Mouse (Mus musculus): ENCODE data around the gene Tnfrsf11a. TPM values are rescaled to one million over a fixed set of nuclear protein-coding genes. Genes with fewer than 3 reads are reported as not detected.
"Not testable (repeated sequence)": the region's sequence is repeated elsewhere in the genome, so short reads cannot be mapped to it uniquely, and the experiment has no call there.

The Tnfrsf11a gene
- polyA plus RNA-seq, 1 experiment from 2014 or later = 0.51 TPM

GRCm38 (mm10) chr1:105752196-105752595, 28.3 kb upstream of the Tnfrsf11a start:
- no peak overlapping the region for H3K4me3 ChIP-seq (ENCODE audit: low read depth, low read length)
- ATAC-seq (replicated peaks; ENCODE audit: low FRiP score) (no peak), DNase-seq (ENCODE audit: low spot score) (no peak)
- no peak overlapping the region for H3K4me2 ChIP-seq
- no peak overlapping the region for H3K9ac ChIP-seq (ENCODE audit: low read depth, low read length)
- WGBS = 59% methylated on average over 4 of the region's 4 CpGs
- H3K9me3 ChIP-seq (ENCODE audit: control insufficient read depth, low read length) = no peaks in the 10 kb centered on the region
- no peaks in the 10 kb centered on the region; the same call in 1 of the 2 replicates for H3K36me3 ChIP-seq (ENCODE audit: control insufficient read depth, insufficient read depth, low read length)
- no peak overlapping the region for H3K27ac ChIP-seq (ENCODE audit: low read depth, low read length)
- no peaks in the 10 kb centered on the region for H3K27me3 ChIP-seq (replicated peaks; ENCODE audit: control insufficient read depth, insufficient read depth, low read length)
- H3K4me1 ChIP-seq (replicated peaks; ENCODE audit: control insufficient read depth, insufficient read depth, low read length) = no peaks in the 10 kb centered on the region

- no peak overlapping the region for H3K27ac ChIP-seq (ENCODE audit: low read depth, low read length)
- H3K4me1 ChIP-seq (replicated peaks; ENCODE audit: control insufficient read depth, insufficient read depth, low read length) = no peaks in the 10 kb centered on the region
- 93% methylated on average over 1 of the region's 1 CpGs for WGBS
- no peak for DNase-seq (ENCODE audit: low spot score)
- H3K9me3 ChIP-seq (ENCODE audit: control insufficient read depth, low read length) = no peaks in the 10 kb centered on the region
- H3K36me3 ChIP-seq (ENCODE audit: control insufficient read depth, insufficient read depth, low read length) = no peaks in the 10 kb centered on the region; the same call in 1 of the 2 replicates
- H3K4me2 ChIP-seq = no peak overlapping the region
- H3K9ac ChIP-seq (ENCODE audit: low read depth, low read length) = no peak overlapping the region
- H3K4me3 ChIP-seq (ENCODE audit: low read depth, low read length) = no peak overlapping the region
- no peak for ATAC-seq (replicated peaks; ENCODE audit: low FRiP score)
- no peaks in the 10 kb centered on the region for H3K27me3 ChIP-seq (replicated peaks; ENCODE audit: control insufficient read depth, insufficient read depth, low read length)
These were observed 27.6 kb upstream of the Tnfrsf11a start for GRCm38 (mm10) chr1:105752944-105753343.

GRCm38 (mm10) chr1:105758798-105759197, 21.7 kb upstream of the Tnfrsf11a start:
- no peak overlapping the region for H3K9ac ChIP-seq (ENCODE audit: low read depth, low read length)
- DNase-seq (ENCODE audit: low spot score) = no peak
- 89% methylated on average over 4 of the region's 4 CpGs for WGBS
- no peak overlapping the region for H3K4me2 ChIP-seq
- ATAC-seq (replicated peaks; ENCODE audit: low FRiP score) = no peak
- H3K36me3 ChIP-seq (ENCODE audit: control insufficient read depth, insufficient read depth, low read length) = no peaks in the 10 kb centered on the region; the same call in 1 of the 2 replicates
- no peak overlapping the region for H3K4me3 ChIP-seq (ENCODE audit: low read depth, low read length)
- no peak overlapping the region for H3K27ac ChIP-seq (ENCODE audit: low read depth, low read length)
- H3K4me1 ChIP-seq (replicated peaks; ENCODE audit: control insufficient read depth, insufficient read depth, low read length) = no peaks in the 10 kb centered on the region
- H3K9me3 ChIP-seq (ENCODE audit: control insufficient read depth, low read length) = peaks cover 2% of the 10 kb centered on the region; the same call in 1 of the 2 replicates
- no peaks in the 10 kb centered on the region for H3K27me3 ChIP-seq (replicated peaks; ENCODE audit: control insufficient read depth, insufficient read depth, low read length)

- Histone ChIP-seq H3K4me3 (ENCODE audit: low read depth, low read length) (no peak overlapping the region), H3K9ac (ENCODE audit: low read depth, low read length) (no peak overlapping the region), H3K36me3 (ENCODE audit: control insufficient read depth, insufficient read depth, low read length) (no peaks in the 10 kb centered on the region), H3K4me2 (no peak overlapping the region), H3K27me3 (replicated peaks; ENCODE audit: control insufficient read depth, insufficient read depth, low read length) (no peaks in the 10 kb centered on the region), H3K27ac (ENCODE audit: low read depth, low read length) (no peak overlapping the region), H3K4me1 (replicated peaks; ENCODE audit: control insufficient read depth, insufficient read depth, low read length) (no peaks in the 10 kb centered on the region), H3K9me3 (ENCODE audit: control insufficient read depth, low read length) (peaks cover 2% of the 10 kb centered on the region; the same call in 1 of the 2 replicates)
- ATAC-seq (replicated peaks; ENCODE audit: low FRiP score) = no peak
- WGBS = 80% methylated on average over 3 of the region's 3 CpGs
- DNase-seq (ENCODE audit: low spot score) = no peak
These were observed 20.9 kb upstream of the Tnfrsf11a start for GRCm38 (mm10) chr1:105759422-105760165.

GRCm38 (mm10) chr1:105765586-105765985, 14.9 kb upstream of the Tnfrsf11a start:
- H3K4me3 ChIP-seq (ENCODE audit: low read depth, low read length) = no peak overlapping the region
- peaks cover 2% of the 10 kb centered on the region; the same call in 1 of the 2 replicates for H3K9me3 ChIP-seq (ENCODE audit: control insufficient read depth, low read length)
- H3K27ac ChIP-seq (ENCODE audit: low read depth, low read length) = no peak overlapping the region
- H3K27me3 ChIP-seq (replicated peaks; ENCODE audit: control insufficient read depth, insufficient read depth, low read length) = no peaks in the 10 kb centered on the region
- ATAC-seq (replicated peaks; ENCODE audit: low FRiP score) = no peak
- no peak overlapping the region for H3K4me2 ChIP-seq
- H3K36me3 ChIP-seq (ENCODE audit: control insufficient read depth, insufficient read depth, low read length) = no peaks in the 10 kb centered on the region
- H3K4me1 ChIP-seq (replicated peaks; ENCODE audit: control insufficient read depth, insufficient read depth, low read length) = no peaks in the 10 kb centered on the region
- WGBS = 71% methylated on average over 8 of the region's 8 CpGs
- no peak overlapping the region for H3K9ac ChIP-seq (ENCODE audit: low read depth, low read length)
- no peak for DNase-seq (ENCODE audit: low spot score)

GRCm38 (mm10) chr1:105766099-105766498, 14.4 kb upstream of the Tnfrsf11a start:
- H3K4me1 ChIP-seq (replicated peaks; ENCODE audit: control insufficient read depth, insufficient read depth, low read length); H3K27me3 ChIP-seq (replicated peaks; ENCODE audit: control insufficient read depth, insufficient read depth, low read length); H3K36me3 ChIP-seq (ENCODE audit: control insufficient read depth, insufficient read depth, low read length); H3K9me3 ChIP-seq (ENCODE audit: control insufficient read depth, low read length); H3K4me3 ChIP-seq (ENCODE audit: low read depth, low read length); H3K9ac ChIP-seq (ENCODE audit: low read depth, low read length); ATAC-seq (replicated peaks; ENCODE audit: low FRiP score); DNase-seq (ENCODE audit: low spot score); H3K27ac ChIP-seq (ENCODE audit: low read depth, low read length); H3K4me2 ChIP-seq: not testable (repeated sequence)
- 71% methylated on average over 9 of the region's 9 CpGs for WGBS

GRCm38 (mm10) chr1:105768397-105768796, 12.1 kb upstream of the Tnfrsf11a start:
- H3K27me3 ChIP-seq (replicated peaks; ENCODE audit: control insufficient read depth, insufficient read depth, low read length) = no peaks in the 10 kb centered on the region
- 84% methylated on average over 2 of the region's 2 CpGs for whole genome bisulfite sequencing
- no peaks in the 10 kb centered on the region for H3K36me3 ChIP-seq (ENCODE audit: control insufficient read depth, insufficient read depth, low read length)
- no peak for DNase-seq (ENCODE audit: low spot score)
- H3K4me3 ChIP-seq (ENCODE audit: low read depth, low read length) = no peak overlapping the region
- H3K4me1 ChIP-seq (replicated peaks; ENCODE audit: control insufficient read depth, insufficient read depth, low read length) = no peaks in the 10 kb centered on the region
- H3K27ac ChIP-seq (ENCODE audit: low read depth, low read length) = no peak overlapping the region
- ATAC-seq (replicated peaks; ENCODE audit: low FRiP score) = no peak
- H3K9me3 ChIP-seq (ENCODE audit: control insufficient read depth, low read length) = no peaks in the 10 kb centered on the region
- no peak overlapping the region for H3K4me2 ChIP-seq
- no peak overlapping the region for H3K9ac ChIP-seq (ENCODE audit: low read depth, low read length)

- H3K4me3 ChIP-seq (ENCODE audit: low read depth, low read length) = no peak overlapping the region
- no peak overlapping the region for H3K9ac ChIP-seq (ENCODE audit: low read depth, low read length)
- no peak overlapping the region for H3K27ac ChIP-seq (ENCODE audit: low read depth, low read length)
- H3K36me3 ChIP-seq (ENCODE audit: control insufficient read depth, insufficient read depth, low read length) = no peaks in the 10 kb centered on the region
- WGBS = 78% methylated on average over 2 of the region's 2 CpGs
- no peaks in the 10 kb centered on the region for H3K4me1 ChIP-seq (replicated peaks; ENCODE audit: control insufficient read depth, insufficient read depth, low read length)
- DNase-seq (ENCODE audit: low spot score) = no peak
- no peaks in the 10 kb centered on the region for H3K27me3 ChIP-seq (replicated peaks; ENCODE audit: control insufficient read depth, insufficient read depth, low read length)
- H3K4me2 ChIP-seq = no peak overlapping the region
- ATAC-seq (replicated peaks; ENCODE audit: low FRiP score) = no peak
- no peaks in the 10 kb centered on the region for H3K9me3 ChIP-seq (ENCODE audit: control insufficient read depth, low read length)
These were observed 9.8 kb upstream of the Tnfrsf11a start for GRCm38 (mm10) chr1:105770685-105771084.

- no peak for DNase-seq (ENCODE audit: low spot score)
- H3K4me3 ChIP-seq (ENCODE audit: low read depth, low read length) = no peak overlapping the region
- no peak for ATAC-seq (replicated peaks; ENCODE audit: low FRiP score)
- 88% methylated on average over 4 of the region's 4 CpGs for WGBS
- no peak overlapping the region for H3K9ac ChIP-seq (ENCODE audit: low read depth, low read length)
- no peaks in the 10 kb centered on the region for H3K9me3 ChIP-seq (ENCODE audit: control insufficient read depth, low read length)
- H3K4me1 ChIP-seq (replicated peaks; ENCODE audit: control insufficient read depth, insufficient read depth, low read length) = 0 out of 2 replicates have a peak, but pooled peaks cover 4% of the 10 kb centered on the region
- H3K27ac ChIP-seq (ENCODE audit: low read depth, low read length) = no peak overlapping the region
- H3K36me3 ChIP-seq (ENCODE audit: control insufficient read depth, insufficient read depth, low read length) = no peaks in the 10 kb centered on the region
- H3K27me3 ChIP-seq (replicated peaks; ENCODE audit: control insufficient read depth, insufficient read depth, low read length) = peaks cover 20% of the 10 kb centered on the region
- H3K4me2 ChIP-seq = no peak overlapping the region
These were observed 4.1 kb upstream of the Tnfrsf11a start for GRCm38 (mm10) chr1:105776426-105776825.
